Mouse (Mus musculus) neural tube, embryonic 12.5 days (tissue): Measurements from ENCODE around the gene Hdgfl3. TPM values are rescaled to one million over a fixed set of nuclear protein-coding genes. Genes with fewer than 3 reads are reported as not detected.

Experiments
- ATAC-seq: fragments of 200-750 bp; cut with Nextera tagmentation; 2 replicates; pipeline ENCODE4 v1.8.0; 2017; ENCODE audit warnings: low read depth, mild to moderate bottlenecking, moderate TSS enrichment, moderate library complexity; ENCODE audit not compliant: low FRiP score
- H3K27ac ChIP-seq: fragments of 300-500 bp; sonication (generic); 2 replicates; pipeline ENCODE4 v1.5.1; 2016
- H3K27me3 ChIP-seq: fragments of 300-500 bp; sonication (generic); replicated peaks from 2 replicates; pipeline ENCODE4 v1.6.1; 2016; ENCODE audit warnings: mild to moderate bottlenecking
- H3K36me3 ChIP-seq: fragments of 300-500 bp; sonication (generic); 2 replicates; pipeline ENCODE4 v1.6.1; 2016; ENCODE audit warnings: mild to moderate bottlenecking
- H3K4me1 ChIP-seq: fragments of 300-500 bp; sonication (generic); 2 replicates; pipeline ENCODE4 v1.6.1; 2016
- H3K4me2 ChIP-seq: fragments of 300-500 bp; sonication (generic); replicated peaks from 2 replicates; pipeline ENCODE4 v1.6.1; 2016; ENCODE audit warnings: mild to moderate bottlenecking
- H3K4me3 ChIP-seq: fragments of 300-500 bp; sonication (generic); 2 replicates; pipeline ENCODE4 v1.5.1; 2016
- H3K9ac ChIP-seq: fragments of 300-500 bp; sonication (generic); 2 replicates; pipeline ENCODE4 v1.6.1; 2016; ENCODE audit warnings: mild to moderate bottlenecking
- H3K9me3 ChIP-seq: fragments of 300-500 bp; sonication (generic); 2 replicates; pipeline ENCODE4 v1.6.1; 2016; ENCODE audit warnings: mild to moderate bottlenecking
- WGBS: fragments of 180-500 bp; shearing (Covaris S2); methylation state at CpG from one replicate; pipeline ENCODE4 v1.1.7; 2016; 5-methylcytosine and 5-hydroxymethylcytosine counted together
- polyA plus RNA-seq: library from polyadenylated mRNA; unstranded; fragments of >200 nt; fragmentation: Nextera tagmentation; extraction: Ambion mirVana; gene quantifications from 2 replicates; pipeline ENCODE4 v1.2.1, GENCODE M21; 2016

The Hdgfl3 gene
- polyA plus RNA-seq, 1 experiment from 2014 or later: 57.1 TPM

DNA sequence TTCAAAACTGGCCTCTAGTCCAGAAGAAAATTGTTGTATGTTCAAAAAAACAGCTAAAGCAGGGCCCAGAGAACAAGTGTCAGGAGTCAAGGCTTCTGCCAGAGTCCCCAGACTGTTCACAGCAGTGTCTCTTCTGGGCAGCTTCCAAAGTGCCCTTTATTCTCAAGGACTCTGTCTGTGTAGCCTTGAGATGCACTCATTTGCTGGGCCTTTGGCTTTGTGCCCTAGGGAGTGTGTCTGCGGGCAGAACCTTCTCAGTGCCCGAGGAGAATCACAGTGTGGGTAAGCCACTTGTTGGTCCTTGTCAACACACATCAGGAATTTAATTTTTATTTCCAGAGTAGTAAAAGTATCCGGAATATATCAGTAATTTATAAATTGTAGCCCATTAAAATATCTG is 52.7 kb downstream of the Hdgfl3 start:
- no peak overlapping the region for H3K27ac ChIP-seq
- H3K36me3 ChIP-seq: no peaks in the 10 kb centered on the region; the same call in 1 of the 2 replicates
- no peak overlapping the region for H3K4me2 ChIP-seq
- no peak overlapping the region for H3K4me3 ChIP-seq
- no peak overlapping the region for H3K9ac ChIP-seq
- WGBS: 89% methylated on average over 3 of the region's 3 CpGs
- H3K27me3 ChIP-seq: no peaks in the 10 kb centered on the region
- no peaks in the 10 kb centered on the region for H3K4me1 ChIP-seq
- no peaks in the 10 kb centered on the region for H3K9me3 ChIP-seq
- ATAC-seq: no peak

DNA sequence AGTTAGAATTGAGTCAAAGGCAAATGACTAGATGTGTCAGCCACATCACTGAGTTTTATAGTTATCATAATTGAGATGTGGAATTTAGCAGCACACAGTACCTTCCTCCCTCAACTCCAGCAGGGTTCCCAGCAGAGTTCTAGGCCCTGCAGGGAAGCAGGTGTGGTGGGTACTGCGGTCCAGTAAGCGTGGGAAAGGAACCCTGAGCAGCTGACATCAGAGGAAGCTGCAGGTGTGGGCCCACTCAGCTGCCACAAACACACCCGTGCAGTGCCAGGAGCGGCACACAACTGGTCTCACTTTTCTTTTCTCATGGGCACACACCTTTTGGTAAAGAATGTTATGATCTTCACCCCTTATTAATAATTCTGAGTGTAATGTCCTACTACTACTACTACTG is 53.5 kb downstream of the Hdgfl3 start:
- Histone ChIP-seq H3K36me3 (no peaks in the 10 kb centered on the region; the same call in 1 of the 2 replicates), H3K9ac (no peak overlapping the region), H3K9me3 (no peaks in the 10 kb centered on the region), H3K4me1 (no peaks in the 10 kb centered on the region), H3K27me3 (no peaks in the 10 kb centered on the region), H3K4me3 (no peak overlapping the region), H3K4me2 (no peak overlapping the region), H3K27ac (no peak overlapping the region)
- ATAC-seq: no peak
- WGBS: 96% methylated on average over 4 of the region's 4 CpGs

DNA sequence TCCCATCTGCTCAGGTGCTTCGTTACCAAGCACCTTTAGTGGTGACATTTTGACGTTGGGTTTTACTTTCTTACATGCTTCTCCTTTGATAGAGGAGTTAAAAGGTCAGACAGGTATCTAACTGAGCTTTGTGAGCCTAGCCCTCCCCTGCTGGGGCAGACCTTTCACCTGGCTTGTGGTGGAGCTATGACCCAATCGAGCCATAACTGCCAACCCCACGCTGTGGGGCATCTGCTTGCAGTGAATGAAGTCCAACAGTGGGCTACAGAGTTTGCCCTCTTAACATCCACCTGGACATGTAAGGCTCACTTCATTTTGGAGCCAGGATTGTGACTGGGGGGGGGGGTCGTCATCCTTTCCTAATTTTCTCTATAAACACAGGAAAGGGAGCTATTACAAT is 54.0 kb downstream of the Hdgfl3 start:
- no peak overlapping the region for H3K4me2 ChIP-seq
- H3K4me3 ChIP-seq: no peak overlapping the region
- H3K27me3 ChIP-seq: no peaks in the 10 kb centered on the region
- H3K27ac ChIP-seq: no peak overlapping the region
- ATAC-seq: no peak
- no peaks in the 10 kb centered on the region; the same call in 1 of the 2 replicates for H3K36me3 ChIP-seq
- H3K9me3 ChIP-seq: no peaks in the 10 kb centered on the region
- H3K4me1 ChIP-seq: no peaks in the 10 kb centered on the region
- 85% methylated on average over 5 of the region's 5 CpGs for WGBS
- H3K9ac ChIP-seq: no peak overlapping the region

DNA sequence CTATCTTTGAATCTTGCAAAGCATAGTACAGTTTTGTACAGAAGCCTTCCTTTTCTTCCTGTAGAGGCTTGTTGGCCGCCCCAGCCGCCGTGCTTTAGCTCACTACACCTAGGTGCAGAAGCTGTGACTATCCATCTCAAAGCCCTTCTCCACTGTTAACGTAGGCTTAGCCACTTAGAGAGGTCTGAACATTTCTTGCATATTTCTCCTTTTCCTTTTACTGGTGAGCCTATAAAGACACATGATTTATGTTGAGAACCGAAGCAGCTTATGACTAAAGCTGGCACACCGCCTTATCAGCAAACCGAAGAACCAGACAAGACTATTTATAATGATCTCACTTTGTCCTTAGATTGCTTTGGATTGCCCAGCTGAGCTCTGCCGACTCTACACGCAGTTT is 58.9 kb downstream of the Hdgfl3 start:
- H3K9ac ChIP-seq: no peak overlapping the region
- no peak overlapping the region for H3K4me3 ChIP-seq
- H3K27ac ChIP-seq: no peak overlapping the region
- 84% methylated on average over 9 of the region's 9 CpGs for WGBS
- no peak for ATAC-seq
- no peaks in the 10 kb centered on the region for H3K9me3 ChIP-seq
- H3K4me1 ChIP-seq: no peaks in the 10 kb centered on the region
- no peaks in the 10 kb centered on the region; the same call in 1 of the 2 replicates for H3K36me3 ChIP-seq
- H3K27me3 ChIP-seq: no peaks in the 10 kb centered on the region
- no peak overlapping the region for H3K4me2 ChIP-seq

DNA sequence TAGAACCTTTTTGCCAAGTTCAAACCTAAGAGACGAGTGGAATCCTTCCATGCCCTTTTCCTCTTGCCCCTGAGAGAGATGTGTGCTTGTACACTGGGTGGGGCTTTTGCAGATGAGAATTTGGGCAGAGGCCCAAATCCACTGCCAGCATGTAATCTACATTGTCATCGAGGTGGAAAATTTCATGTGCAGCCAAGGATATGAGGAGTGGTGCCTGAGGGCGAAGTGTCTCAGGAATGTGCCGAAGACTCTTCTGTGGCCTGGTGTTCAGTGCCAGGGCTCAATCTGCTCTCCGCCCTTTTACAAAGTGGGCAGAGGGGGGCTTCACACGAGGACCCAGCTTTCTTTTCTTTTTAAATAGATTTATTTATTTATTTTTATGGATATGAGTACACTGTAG is 59.6 kb downstream of the Hdgfl3 start:
- no peak for ATAC-seq
- Histone ChIP-seq H3K9ac (no peak overlapping the region), H3K27me3 (no peaks in the 10 kb centered on the region), H3K4me2 (no peak overlapping the region), H3K9me3 (no peaks in the 10 kb centered on the region), H3K4me3 (no peak overlapping the region), H3K4me1 (no peaks in the 10 kb centered on the region), H3K27ac (no peak overlapping the region), H3K36me3 (no peaks in the 10 kb centered on the region; the same call in 1 of the 2 replicates)
- 88% methylated on average over 6 of the region's 6 CpGs for WGBS

DNA sequence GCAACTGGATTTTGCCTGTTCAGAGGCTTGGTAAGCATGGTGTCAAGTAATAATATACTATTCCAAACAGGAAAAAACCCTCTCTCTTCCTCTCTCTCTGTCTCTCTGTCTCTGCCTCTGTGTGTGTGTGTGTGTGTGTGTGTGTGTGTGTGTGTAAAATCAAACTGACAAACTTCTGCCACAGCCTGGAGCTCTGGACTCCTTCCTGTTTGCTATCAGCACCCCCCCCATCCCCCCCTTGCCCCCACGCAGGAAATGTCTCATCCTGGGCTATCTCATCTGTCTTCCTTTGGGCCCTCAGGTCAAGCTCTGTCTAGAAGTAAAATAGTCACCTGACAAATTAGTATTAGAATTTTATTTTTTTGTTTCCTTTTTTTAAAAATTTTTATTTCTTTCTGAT is 60.5 kb downstream of the Hdgfl3 start:
- H3K9ac ChIP-seq: no peak overlapping the region
- no peaks in the 10 kb centered on the region for H3K27me3 ChIP-seq
- H3K4me2 ChIP-seq: no peak overlapping the region
- H3K27ac ChIP-seq: no peak overlapping the region
- no peak overlapping the region for H3K4me3 ChIP-seq
- H3K4me1 ChIP-seq: no peaks in the 10 kb centered on the region
- no peak for ATAC-seq
- WGBS: 89% methylated on average over 1 of the region's 1 CpGs
- no peaks in the 10 kb centered on the region; the same call in 1 of the 2 replicates for H3K36me3 ChIP-seq
- no peaks in the 10 kb centered on the region for H3K9me3 ChIP-seq

DNA sequence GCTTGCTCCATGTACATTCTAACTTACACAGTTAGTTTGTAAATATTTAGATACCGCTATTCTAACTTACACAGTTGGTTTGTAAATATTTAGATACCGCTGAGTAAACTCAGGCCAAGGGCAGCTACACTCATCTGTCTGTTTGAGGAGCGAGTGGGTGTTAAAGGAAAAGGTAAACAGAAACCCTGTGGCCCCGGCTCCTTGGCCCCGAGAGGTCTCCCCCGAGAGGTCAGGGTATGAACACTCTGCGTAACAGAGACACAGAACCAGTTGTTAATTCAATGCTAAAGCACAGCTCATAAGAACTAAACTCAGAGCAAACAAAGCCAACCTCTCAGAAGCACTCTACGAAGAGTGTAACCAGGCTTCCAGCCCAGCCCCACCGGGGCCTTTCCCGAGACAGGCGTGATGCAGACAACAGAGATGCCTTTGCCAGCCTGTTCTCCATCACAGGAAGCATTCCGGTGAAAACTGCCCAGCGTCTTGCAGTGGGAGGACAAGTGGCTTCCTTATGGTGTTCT is 61.7 kb downstream of the Hdgfl3 start:
- Histone ChIP-seq H3K4me3 (no peak overlapping the region), H3K27ac (no peak overlapping the region), H3K9me3 (no peaks in the 10 kb centered on the region), H3K9ac (no peak overlapping the region), H3K4me1 (no peaks in the 10 kb centered on the region), H3K4me2 (no peak overlapping the region), H3K36me3 (no peaks in the 10 kb centered on the region), H3K27me3 (no peaks in the 10 kb centered on the region)
- WGBS: 83% methylated on average over 13 of the region's 13 CpGs
- ATAC-seq: no peak

DNA sequence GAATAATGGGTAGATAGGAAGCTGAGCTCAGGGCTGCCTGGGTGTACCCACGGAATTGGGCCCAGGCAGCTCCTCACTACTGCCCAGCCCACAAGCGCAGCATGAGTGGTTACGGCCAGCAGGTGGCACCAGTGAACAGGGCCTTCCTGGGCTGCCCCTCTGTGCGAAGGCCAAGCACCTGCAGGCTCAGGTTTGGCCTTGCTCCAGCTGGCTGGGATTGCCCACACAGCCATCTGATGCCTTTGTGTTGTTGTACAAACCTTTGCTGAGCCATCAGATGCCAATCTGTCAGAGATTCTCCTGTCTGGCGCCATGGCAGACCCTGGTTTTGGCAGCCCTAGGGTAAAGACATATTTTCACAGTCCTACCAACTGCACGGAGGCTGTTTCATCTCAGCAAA is 66.1 kb downstream of the Hdgfl3 start:
- no peaks in the 10 kb centered on the region for H3K4me1 ChIP-seq
- 27% methylated on average over 6 of the region's 6 CpGs for WGBS
- H3K36me3 ChIP-seq: no peaks in the 10 kb centered on the region
- no peak overlapping the region for H3K27ac ChIP-seq
- ATAC-seq: peak; percentile 58; the same call in 1 of the 2 replicates
- H3K9me3 ChIP-seq: no peaks in the 10 kb centered on the region
- no peak overlapping the region for H3K9ac ChIP-seq
- no peak overlapping the region for H3K4me3 ChIP-seq
- H3K27me3 ChIP-seq: no peaks in the 10 kb centered on the region
- H3K4me2 ChIP-seq: no peak overlapping the region

DNA sequence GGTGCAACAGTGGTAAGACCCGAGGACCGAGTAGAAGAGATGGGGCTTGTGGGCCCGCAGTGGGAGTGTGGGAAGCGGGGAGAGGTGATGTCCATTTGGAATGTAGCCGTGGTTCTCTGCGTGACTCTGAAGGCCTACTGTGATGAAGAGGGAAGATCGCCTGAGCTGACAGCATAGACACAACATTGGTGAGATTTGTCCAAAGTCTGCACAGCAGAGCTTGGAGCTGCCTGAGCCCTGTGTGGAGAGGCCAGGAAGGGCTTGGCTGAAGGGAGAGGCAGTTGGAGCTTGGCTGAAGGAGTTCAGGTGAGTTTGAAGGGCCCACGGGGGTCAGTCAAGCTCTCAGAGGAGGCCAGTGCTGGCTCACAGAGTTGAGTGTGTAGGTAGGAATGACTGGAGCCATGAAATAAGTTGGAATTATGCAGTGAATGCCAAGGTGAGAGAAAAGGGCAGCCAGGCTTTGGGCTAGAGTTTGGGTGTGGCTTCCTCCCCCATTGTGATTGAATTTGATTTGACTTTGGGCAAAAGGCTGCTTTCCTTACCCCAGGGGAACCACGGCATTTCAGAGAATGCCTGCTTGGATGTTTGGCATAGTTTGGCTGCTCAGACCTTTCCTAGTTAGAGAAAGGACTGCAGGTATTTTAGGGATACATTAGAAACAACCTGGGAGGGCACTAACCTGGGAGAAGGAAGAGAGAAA is 66.9 kb downstream of the Hdgfl3 start:
- Histone ChIP-seq H3K9me3 (no peaks in the 10 kb centered on the region), H3K4me2 (no peak overlapping the region), H3K27me3 (no peaks in the 10 kb centered on the region), H3K4me1 (no peaks in the 10 kb centered on the region), H3K4me3 (no peak overlapping the region), H3K36me3 (no peaks in the 10 kb centered on the region), H3K9ac (no peak overlapping the region), H3K27ac (no peak overlapping the region)
- 88% methylated on average over 9 of the region's 9 CpGs for WGBS
- no peak for ATAC-seq

DNA sequence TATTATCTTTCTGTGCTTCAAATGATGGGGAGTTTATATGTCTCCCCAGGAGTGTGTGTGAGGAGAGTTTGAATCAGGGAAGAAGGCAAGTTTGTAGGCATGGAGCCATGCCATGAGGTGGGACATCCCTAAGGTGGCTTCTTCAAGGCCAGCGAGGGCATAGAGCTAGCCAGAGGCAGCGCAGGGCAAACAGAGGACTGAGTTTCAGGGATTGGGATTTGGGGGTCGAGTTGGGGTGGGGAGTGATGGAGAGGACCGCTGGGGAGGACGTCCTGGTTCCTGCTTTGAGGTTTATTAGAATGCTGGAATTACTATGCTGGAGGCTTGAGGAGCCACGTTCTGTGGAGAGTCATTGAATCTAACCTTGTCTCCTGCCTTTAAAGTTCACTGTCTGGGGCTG is 68.3 kb downstream of the Hdgfl3 start:
- WGBS: 90% methylated on average over 6 of the region's 6 CpGs
- Histone ChIP-seq H3K4me1 (no peaks in the 10 kb centered on the region), H3K27me3 (no peaks in the 10 kb centered on the region), H3K9me3 (no peaks in the 10 kb centered on the region), H3K9ac (no peak overlapping the region), H3K4me3 (no peak overlapping the region), H3K4me2 (no peak overlapping the region), H3K27ac (no peak overlapping the region), H3K36me3 (no peaks in the 10 kb centered on the region)
- ATAC-seq: no peak

DNA sequence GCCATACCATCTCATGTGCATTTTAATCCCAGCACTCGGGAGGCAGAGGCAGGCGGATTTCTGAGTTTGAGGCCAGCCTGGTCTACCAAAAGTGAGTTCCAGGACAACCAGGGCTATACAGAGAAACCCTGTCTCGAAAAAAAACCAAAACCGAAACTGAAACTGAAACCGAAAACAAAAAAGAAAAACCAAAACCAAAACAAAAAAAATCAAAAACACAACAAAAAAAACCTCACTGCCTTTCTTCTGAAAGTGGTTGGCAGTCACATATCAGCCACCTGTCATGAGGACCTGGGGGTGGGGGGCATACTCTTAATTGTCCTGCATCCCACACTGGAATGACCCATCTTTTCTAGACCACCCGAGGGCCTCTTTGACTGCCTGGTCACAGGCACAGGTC is 69.7 kb downstream of the Hdgfl3 start:
- Histone ChIP-seq H3K27me3 (peaks cover 3% of the 10 kb centered on the region; the same call in 1 of the 2 replicates), H3K4me2 (no peak overlapping the region), H3K36me3 (no peaks in the 10 kb centered on the region), H3K9me3 (no peaks in the 10 kb centered on the region), H3K4me1 (peaks cover 5% of the 10 kb centered on the region; the same call in 1 of the 2 replicates), H3K4me3 (no peak overlapping the region), H3K9ac (no peak overlapping the region), H3K27ac (no peak overlapping the region)
- ATAC-seq: no peak
- whole genome bisulfite sequencing: 94% methylated on average over 6 of the region's 6 CpGs

DNA sequence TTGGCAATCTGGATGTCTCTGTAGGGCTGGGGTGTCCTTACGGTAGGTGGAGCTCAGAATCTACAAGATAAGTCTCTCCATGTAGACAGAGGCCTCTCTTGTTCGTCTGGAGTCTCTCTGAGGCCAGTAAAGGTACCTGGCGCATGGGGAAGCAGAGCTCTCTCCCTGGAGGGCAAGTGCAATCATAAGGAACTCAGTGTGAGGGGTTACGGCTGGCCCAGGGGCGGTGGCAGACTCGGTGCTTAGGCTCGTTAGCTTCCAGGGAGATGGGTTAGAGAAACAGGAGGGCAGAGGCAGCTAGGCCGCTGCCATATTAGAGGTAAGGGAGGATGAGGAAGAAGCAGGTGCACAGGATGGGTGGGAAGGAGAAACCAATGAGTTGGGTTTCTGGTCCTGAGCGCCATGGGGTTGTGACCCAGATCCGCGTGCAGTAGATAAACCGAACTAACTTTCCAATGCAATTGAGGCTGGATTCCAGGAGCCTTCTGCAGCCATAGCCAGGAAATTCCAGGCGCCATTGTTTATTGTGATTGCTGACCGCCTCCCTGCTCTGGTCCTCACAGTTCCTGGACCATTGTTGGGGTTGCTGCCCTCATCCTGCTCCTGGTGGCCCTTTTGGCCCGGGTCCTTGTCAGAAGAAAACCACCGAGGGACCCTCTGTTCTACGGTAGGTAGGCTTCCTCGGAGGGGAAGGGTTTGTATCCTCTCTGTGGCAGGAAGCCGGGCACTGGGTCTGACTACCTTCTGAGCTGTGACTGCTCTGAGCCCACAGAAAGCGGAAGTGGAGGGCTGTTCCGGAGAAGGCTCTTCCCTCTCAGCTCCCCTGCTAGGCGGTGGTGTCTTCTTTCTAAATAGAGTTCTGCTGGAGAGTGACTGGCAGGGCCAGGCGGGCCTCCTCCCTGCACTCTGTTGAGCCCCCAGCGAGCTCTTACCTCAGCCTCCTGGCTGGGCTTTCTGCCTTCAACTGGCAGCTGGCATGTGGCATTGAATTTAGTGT is 71.4 kb downstream of the Hdgfl3 start:
- peaks cover 19% of the 10 kb centered on the region; the same call in 1 of the 2 replicates for H3K4me1 ChIP-seq
- H3K4me2 ChIP-seq: no peak overlapping the region
- H3K27me3 ChIP-seq: peaks cover 6% of the 10 kb centered on the region; the same call in 1 of the 2 replicates
- ATAC-seq: no peak
- no peak overlapping the region for H3K4me3 ChIP-seq
- no peaks in the 10 kb centered on the region for H3K36me3 ChIP-seq
- H3K9me3 ChIP-seq: no peaks in the 10 kb centered on the region
- no peak overlapping the region for H3K27ac ChIP-seq
- H3K9ac ChIP-seq: no peak overlapping the region
- 72% methylated on average over 24 of the region's 24 CpGs for WGBS
